Mouse (Mus musculus): Measurements from ENCODE around the gene Pa2g4.

GRCm38 (mm10) chr10:128535206-128535605, 30.6 kb downstream of the Pa2g4 start:
- TF ChIP-seq CTCF (conservative IDR thresholded peaks at IDR 0.05; ENCODE audit: low read length), result no peak
- TF ChIP-seq POU5F1 (IDR thresholded peaks at IDR 0.05; ENCODE audit: borderline replicate concordance, low read length), result no peak
